Mouse (Mus musculus) fibroblast of lung, adult 2 months (primary cell): Measurements from ENCODE around the gene Pip4k2b.
"Not testable (repeated sequence)": the region's sequence is repeated elsewhere in the genome, so short reads cannot be mapped to it uniquely, and the experiment has no call there.

Experiments used
- DNase-seq: peaks from one replicate; pipeline ENCODE4 v3.0.0-alpha.2; 2011; ENCODE audit warnings: low read depth

Gene Pip4k2b

DNA sequence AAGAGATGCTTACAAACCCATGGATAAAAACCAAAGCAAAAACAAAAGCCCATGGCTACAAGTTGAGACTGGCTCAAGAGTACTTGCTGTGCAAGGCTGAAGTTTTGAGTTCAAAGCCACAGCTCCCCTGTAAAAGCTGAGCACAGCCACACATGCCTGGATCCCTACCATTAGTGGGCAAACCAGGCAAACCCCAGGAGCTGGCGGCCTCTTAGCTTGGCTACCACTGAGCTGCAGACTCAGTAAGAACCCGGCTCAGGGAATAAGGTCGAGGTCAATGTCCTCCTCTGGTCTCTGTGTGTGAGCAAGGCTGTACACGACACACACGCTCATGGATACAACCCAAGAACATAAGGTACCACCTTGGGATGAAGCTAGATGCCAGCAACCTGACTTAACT is 4.0 kb upstream of the Pip4k2b start:
- DNase-seq: no peak

DNA sequence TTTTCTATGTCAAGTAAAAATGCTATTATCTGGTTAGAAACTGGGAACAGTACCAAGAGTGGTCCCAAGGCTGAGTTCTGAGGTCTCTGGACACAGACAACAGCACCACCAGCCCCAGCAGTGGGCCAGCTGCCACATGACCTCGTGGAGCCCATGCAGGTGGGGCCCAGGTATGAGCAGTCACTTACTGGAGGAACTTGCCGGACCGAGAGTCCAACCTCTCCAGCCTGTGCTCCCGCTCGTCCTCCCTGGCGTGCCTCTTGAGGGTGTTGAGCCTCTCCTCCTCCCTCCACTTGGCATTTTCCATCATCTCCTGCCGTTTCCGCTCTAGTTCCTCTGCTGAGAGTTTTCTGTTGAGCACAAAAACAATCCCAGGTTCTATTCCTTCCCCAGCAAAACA is 3.3 kb upstream of the Pip4k2b start:
- DNase-seq: no peak

DNA sequence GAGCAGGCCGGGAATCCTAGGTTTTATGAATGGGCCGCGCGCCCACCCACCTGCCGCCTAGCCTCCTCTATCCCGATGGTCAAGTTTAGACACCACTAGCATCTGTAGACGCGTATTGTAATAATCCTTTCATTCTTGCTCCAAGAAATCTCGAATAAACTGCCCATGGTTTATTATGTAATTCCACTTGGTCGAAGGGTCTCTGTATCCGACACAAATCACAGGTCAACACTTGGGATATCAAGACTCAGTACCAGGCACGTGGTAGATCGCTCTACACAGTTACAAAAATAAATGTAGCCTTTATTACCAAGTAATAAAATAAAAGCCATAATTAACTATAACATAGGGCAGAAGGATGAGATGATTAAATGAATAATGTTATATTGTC is 822 bp upstream of the Pip4k2b start:
- DNase-seq: no peak

DNA sequence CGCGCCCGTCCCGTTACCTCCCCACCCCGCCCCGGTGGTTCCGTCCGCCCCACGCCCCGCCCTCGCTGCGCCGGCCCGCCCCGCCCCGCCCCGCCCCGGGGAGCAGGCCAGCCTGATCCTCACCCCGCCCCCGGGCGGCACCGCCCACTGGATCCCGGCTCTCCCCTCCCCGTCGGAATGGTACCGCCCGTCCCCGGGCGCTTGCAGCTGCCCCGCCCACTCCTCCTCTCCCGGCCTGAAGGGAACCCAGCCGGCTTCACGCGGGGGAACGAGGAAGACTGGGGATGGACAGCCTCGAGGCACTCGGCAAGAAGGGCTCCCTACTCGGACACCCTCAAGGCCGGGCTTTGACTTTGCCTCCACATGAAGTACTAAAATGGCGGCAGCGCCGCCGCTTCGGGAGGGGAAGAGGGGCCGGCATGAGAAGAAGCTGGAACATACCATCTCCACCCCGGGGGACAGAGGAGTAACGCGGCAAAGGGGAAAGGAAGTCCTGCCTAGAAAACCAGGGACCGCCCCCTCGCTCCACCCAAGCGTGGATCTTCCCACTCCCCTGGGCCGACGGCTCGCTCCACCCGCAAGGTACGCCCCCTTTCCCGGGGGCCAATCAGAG is 320 bp upstream of the Pip4k2b start:
- DNase-seq: peak; percentile 96

DNA sequence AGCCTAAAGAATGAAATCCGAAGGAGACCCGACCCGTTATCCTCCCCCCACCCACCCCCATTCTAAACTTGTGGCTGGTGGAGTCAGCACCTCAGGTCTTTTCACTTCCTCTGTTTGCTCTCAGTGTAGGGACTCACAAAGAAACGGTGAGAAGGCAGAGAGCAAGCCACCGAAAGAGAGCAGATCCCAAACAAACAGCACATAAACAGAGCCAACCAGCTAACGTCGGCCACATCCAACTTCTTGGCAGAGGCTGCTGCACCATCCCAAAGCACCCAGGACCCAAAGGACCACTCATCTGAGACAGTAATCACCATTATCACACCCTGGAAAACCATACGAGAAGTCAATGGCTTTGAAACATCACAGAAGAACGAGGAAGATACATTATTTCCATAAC is 1.1 kb downstream of the Pip4k2b start:
- no peak for DNase-seq

DNA sequence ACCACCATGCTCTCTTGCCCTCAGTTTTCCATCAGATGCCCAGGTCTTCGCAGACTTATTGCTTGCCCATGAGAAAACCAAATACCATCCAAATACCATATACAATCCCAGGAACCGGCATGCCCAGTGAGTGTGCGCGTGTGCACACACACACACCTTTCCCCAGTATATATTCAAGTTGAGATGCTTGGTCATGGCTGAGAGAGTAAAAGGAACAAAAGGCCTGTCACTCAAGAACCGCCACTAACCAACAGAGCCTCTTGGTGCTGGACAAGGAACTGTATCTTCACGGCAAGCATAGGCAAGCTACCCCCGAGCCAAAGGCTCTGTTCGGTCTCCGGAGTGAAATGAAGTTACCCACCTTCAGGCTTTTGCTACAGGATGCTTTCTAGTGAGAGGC is 1.9 kb downstream of the Pip4k2b start:
- DNase-seq: no peak

DNA sequence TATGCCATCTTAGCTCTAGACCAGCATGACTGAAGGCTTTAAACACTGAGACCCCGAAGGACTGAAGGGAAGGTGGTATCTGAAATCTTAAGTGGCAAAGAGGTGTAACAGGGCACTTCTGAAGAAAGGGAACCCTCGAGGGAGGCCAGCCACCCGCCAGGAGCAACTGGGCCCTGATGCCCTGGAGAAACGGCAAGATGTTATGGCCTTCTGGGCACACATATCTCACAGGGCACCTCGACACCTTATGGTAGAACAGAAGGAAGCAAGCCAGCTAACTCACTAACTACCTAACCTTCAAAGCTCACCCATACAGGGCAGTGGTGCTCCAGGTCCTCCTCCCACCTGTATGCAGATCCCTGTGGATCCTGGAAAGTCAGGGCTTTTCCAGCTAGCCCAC is 2.3 kb downstream of the Pip4k2b start:
- DNase-seq: no peak

DNA sequence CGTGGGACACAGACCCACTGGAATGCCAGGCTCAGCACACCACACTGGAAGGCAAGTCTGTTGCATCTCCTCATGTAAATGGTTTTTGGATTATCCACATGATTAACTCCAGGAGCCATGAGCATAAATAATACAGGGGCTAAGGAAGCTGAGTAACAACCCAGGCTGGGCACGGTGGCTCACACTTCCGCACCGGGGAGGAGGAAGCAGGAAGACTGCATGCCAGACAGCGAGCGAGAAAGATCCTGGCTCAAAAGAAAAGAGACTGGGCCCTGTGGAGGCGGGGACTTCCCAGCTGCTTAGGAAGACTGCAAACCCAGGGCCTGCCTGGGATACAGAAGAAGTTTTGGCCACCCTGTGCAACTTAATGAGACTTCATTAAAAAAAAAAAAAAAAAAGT is 4.3 kb downstream of the Pip4k2b start:
- no peak for DNase-seq

DNA sequence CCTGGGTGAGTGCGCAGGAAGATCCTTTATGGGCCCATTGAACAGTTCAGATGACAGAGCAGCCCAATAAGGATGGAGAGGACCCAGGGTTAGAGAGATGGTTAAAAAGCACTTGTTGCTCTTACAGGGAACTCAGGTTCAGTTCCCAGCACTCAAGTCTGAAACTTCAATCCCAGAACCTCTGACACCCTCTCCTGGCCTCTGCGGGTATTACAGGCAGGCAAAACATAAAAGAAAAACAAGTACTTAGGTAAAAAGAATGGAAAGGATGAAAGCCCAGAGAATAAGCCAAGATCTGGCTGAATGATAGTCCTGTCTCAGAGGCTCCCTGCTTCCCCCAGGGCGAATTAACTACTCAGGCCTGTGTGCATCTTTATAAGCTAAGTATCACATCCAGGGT is 5.3 kb downstream of the Pip4k2b start:
- DNase-seq: no peak

DNA sequence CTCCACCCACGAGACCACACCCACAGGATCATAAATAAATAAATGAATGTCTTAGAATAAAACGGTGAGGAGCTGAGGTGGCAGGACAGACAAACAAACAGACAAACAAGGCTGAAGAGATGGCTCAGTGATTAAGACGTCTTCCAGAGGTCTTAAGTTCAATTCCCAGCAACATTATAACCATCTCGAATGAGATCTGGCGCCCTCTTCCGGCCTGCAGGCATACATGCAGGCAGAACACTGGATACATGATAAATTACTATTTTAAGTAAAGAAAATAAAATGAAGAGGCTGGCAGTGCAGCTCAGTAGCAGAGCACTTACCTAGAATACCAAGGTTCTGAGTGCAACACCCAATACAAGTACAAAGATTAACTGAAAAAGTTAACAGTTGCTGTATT is 5.8 kb downstream of the Pip4k2b start:
- no peak for DNase-seq

DNA sequence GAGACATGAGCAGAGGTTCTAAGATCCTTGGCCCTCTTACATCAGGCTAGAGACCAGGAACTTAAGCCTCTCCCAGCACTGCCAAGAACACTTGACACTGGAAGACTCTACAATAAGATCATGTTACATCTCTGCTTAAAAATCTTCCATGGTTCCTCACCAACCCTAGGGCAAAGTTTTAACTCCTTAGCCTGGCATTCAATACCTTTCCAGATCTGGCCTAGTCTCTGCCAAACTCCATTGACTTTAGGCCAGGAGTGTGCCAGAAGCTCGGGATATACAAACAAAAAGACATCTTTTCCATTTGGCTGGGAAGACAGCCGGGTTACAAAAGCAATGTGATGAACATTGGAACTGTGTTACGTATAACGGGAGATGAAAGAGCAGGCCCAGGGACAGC is 6.9 kb downstream of the Pip4k2b start:
- DNase-seq: no peak

DNA sequence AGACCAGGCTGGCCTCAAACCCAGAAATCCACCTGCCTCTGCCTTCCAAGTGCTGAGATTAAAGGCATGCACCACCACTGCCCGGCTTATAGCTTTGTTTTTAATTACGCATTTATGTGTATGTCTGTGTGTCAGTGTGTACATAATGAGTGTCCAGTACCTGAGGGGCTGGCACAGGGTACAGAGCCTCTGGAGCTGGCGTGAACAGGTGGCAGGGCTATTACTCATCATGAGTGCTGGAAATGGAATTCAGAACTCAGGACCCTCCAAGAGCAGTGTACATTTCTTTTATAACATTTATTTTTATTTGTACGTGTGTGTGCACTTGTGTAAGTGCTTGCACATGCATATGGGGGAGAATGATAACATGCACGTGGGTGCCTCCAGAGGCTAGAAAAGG is 7.9 kb downstream of the Pip4k2b start:
- no peak for DNase-seq

DNA sequence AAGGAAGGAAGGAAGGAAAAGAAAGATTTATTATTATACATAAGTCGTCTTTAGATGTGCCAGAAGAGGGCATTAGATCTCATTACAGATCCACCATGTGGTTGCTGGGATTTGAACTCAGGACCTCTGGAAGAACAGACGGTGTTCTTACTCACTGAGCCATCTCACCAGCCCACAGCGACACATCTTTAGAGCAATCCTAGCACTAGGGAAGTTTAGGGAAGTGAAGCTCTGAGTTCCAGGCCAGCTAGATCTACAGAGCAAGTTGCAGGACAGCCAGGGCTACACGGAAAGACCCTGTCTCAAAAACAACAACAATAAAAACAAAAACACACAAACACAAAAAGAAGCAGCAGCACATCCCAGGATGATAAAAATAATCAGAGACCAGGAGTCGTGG is 9.7 kb downstream of the Pip4k2b start:
- not testable (repeated sequence) for DNase-seq

DNA sequence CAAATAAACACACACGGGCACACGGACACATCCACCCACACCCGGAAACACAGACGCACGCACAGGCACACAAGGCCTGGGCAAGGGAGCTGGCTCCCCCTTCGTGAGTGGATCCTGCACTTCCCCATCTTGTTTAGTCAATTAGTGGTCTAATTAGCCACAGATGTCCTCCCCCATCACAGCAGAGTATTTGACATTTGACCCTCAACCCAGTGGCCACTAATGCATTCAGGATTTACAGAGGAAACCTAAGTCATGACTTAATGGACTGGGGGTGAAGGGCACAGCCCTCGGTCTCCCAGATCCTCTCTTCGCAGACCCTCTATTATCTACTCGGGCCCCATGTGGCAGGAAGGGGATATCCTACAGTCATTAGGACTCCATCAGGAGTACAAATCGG is 10.8 kb downstream of the Pip4k2b start:
- DNase-seq: no peak

DNA sequence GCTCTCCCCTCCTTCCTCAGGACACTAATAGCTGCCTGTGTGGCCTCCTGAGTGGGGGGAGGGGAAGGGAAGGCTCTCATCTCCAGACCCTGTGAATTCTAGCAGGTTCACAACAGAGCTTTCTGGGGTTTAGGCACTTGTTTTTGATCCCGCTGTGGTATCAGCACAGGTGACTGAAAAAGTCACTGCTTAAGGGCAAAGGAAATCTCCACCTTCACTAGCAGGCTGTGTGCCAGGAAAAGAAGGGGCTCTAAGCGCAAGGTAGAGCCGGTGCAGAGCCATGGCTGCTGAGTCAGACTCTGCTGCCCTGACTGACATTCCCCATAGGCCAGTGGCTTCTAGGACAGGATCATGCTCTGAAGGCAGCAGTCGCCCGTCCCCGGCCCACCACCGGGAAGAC is 15.8 kb downstream of the Pip4k2b start:
- DNase-seq: no peak

DNA sequence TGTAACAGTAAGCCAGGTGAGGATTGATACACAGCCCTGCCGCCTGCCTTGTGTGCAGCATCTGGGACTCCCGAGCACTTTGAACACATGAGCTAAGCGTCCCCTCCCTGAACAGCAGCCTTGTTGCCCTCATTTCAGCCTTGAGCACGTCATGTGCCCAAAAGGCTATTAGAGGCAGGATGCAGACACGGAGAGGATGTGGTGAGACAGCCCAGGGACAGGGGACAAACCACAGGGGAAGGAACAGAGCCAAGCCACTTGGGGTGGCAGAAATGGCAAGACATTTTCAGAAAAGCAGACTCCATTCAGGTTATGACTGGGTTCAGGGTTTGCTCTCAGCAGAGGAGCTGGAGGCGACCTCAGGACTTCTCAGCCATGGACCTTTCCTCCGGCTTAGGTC is 16.2 kb downstream of the Pip4k2b start:
- DNase-seq: no peak

DNA sequence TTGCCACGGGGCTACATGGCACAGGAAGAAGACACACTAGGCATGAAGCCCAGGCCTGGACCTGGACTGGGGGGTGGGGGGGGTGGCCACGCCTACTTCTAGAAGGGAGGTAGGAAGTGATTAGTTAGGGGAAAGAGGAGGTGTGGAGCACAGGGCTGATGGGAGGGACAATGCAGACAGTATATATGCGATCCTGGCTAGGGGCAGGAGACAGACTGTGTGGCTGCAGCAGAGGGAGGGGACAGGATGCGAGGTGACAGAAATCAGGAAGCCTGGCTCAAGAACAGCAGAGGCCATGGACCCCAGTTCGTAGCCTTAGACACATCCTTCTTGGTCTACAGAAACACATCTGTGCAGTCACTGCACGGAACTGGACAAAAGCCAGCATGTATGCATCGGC is 20.8 kb downstream of the Pip4k2b start:
- DNase-seq: no peak

DNA sequence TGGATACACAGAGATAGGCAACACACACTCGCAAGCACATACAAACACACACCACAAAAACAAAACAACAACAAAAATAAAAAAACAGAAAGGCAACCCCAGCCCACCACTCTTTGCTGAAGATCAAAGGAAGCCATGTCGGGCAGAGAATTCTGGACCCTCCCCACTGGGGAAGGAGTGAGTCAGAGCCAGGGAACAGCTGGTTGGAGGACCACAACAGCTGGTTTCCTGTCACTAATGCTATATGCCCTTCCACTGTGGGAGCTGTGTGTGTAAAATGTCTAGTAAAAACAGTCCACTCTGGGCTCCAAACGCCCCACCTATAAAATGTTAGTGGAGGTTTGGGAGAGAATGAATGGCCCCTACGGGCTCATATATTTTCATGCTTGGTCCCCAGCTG is 23.2 kb downstream of the Pip4k2b start:
- no peak for DNase-seq

DNA sequence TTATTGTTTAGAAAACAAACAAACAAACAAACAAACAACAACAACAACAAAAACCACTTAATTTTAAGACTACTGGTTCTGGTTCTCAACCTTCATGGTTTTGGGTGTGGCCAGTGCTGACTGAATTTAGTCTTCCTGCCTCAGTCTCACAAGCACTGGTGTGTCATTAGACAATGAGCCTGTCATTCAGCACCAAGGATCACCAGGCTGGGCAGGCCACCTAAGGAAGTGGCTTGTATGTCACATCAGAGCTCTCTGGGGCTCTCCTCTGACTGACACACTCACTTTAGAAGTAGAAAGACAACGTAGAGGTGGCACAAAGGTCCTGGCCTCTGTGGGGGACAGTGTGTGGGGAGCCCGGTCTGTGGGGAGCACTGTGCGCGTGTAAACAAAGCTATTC is 25.5 kb downstream of the Pip4k2b start:
- no peak for DNase-seq

DNA sequence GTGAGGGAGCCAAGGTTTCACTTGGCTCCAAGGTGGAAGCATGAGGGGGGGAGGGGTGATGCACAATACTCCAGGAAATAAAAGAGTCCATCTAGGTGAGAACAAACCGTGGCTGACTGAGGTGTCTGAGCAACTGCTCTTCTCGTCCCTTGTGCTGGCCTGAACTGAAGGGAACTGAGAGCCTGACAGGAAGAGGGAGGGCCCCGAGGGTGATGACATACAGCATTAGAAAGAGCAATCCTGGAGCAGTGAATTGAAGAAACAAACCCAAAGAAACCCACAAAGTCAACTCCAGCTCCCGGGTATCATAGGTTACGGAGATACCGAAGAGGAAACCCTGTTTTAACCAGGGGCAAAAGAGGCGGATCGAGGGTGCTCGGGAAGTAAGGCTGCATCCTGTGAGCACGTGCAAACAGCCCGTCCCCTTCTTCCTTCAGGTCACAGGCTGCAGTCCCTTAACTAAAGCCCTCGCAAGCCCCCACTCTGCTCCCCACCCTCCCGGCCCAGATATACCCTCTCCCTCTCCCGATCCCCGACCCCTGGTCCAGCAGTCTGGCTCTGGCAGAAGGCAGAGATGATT is 26.1 kb downstream of the Pip4k2b start:
- DNase-seq: no peak

DNA sequence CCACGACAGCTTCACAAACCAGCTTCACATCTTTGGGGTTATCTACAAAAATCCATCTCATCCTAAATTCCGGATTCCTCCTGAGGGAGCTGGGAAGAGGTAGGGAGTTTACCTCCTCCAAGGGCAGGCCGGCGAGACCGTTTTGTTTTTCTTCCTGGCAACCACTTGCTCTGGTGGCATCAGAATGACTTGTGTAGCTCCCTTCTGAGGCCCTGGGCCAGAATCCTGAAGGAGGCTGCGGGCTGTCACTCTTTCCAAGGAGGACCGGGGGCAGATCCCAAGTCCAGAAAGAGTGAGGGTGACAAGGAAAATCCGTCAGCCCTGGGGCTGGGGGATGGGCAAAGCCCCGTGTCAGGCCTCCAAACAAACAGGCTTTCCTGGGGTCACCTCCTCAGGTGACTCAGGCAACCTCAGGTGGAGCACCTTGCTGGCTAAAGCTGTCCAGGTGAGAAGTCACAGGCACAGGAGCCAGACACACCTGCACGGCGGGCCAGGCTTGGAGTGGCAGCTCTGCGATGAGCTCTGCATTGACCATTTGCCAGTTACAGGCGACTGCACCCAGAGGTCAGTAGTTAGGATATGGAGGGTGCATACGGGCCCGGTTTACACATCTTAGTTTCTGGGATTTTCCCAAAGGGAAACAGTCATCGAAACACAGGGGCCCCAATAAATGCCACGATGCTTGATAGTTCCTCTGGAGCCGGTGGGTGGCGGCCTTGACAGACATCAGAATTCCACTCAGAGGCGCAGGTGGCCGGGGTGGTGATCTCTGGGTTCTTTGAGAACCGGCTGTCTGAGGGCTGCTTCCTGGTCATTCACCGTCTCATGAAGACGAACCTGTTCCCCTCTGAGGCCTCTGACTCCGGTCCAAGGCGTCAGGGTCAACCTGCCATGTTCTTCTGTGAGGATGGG is 26.9 kb downstream of the Pip4k2b start:
- DNase-seq: no peak

DNA sequence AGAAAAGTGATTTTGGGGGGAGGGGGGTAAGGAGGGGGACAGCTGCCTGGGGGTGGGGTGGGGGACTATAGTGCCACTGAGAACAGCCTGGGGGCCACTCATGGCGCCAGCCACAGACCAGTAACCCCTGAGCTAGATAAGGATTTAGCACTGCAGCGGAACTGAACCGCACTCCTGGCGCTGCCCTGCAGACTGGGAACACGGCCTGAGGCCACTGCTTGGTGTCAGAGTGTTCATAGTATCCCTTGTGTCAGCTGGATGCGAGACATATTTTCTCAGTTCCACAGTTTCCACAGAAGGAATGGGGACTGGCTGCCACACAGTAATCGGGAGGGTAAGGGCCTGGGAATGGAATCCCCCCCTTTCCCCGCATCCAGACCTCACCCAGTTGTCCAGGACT is 28.5 kb downstream of the Pip4k2b start:
- no peak for DNase-seq
